Mouse (Mus musculus): ENCODE data around the gene Pxmp2.

- TF ChIP-seq ZC3H11A (IDR thresholded peaks at IDR 0.05; ENCODE audit: borderline replicate concordance, low read depth, low read length) (no peak), HCFC1 (IDR thresholded peaks at IDR 0.05; ENCODE audit: borderline replicate concordance, insufficient read depth, low read length) (no peak), MAFK (IDR thresholded peaks at IDR 0.05; ENCODE audit: insufficient read depth, low read depth, low read length) (no peak), CHD2 (IDR thresholded peaks at IDR 0.05; ENCODE audit: low read depth, low read length) (no peak), ZNF384 (IDR thresholded peaks at IDR 0.05; ENCODE audit: low read depth, low read length) (no peak)
These were observed 9.6 kb downstream of the Pxmp2 start for GRCm38 (mm10) chr5:110276391-110276790.

All from ES-E14 (cell line).